Comparison of ENCODE assay signal across 11 mouse cellular contexts in the genomic region with DNA sequence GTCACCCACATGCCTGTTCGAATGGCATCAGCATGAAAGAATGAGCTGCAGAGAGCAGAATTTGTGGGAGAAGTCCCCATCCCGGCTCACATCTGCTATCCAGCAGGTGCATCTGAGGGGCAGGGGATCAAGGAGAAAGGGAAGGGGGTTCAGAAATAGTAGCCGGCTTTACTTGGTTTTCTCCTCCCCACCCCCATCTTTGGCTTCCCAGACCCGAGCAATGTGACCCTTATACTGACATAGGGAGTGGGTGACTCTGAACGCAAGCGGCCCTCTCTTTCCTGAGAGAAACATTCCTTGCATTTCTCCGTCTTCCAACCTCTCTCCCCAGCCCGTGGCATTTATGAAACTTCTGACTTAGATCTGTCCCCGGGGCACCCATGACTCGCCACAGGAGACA.
"Had no signal": no experiment of that assay in that cellular context is flagged by ENCODE, and none has a peak within 500 bp of the region (broad histone marks: within the 10 kb centered on the region; RNA-seq: fewer than 3 reads in every experiment).

No protein-coding gene starts in this region.

- H3K36me3 ChIP-seq: liver, embryonic 12.5 days; midbrain, embryonic 12.5 days; neural tube, embryonic 13.5 days had no signal

- DNase-seq: kidney, postnatal 25 days; retina, postnatal 1 day; right cerebral cortex, postnatal 14 days; thymus, postnatal 36 days had no signal

- H3K4me2 ChIP-seq: limb, embryonic 15.5 days; liver, embryonic 12.5 days; lung, embryonic 15.5 days; midbrain, embryonic 12.5 days; neural tube, embryonic 13.5 days had no signal

- H3K9ac ChIP-seq: limb, embryonic 15.5 days; liver, embryonic 12.5 days; lung, embryonic 15.5 days; midbrain, embryonic 12.5 days; neural tube, embryonic 13.5 days had no signal

- H3K27ac ChIP-seq: left cerebral cortex, adult 2 months; limb, embryonic 15.5 days; liver, embryonic 12.5 days; lung, embryonic 15.5 days; midbrain, embryonic 12.5 days; neural tube, embryonic 13.5 days had no signal

- H3K27me3 ChIP-seq: limb, embryonic 15.5 days; liver, embryonic 12.5 days; lung, embryonic 15.5 days; midbrain, embryonic 12.5 days; neural tube, embryonic 13.5 days had no signal

- ATAC-seq: liver, embryonic 12.5 days; midbrain, embryonic 16.5 days had no signal

- H3K4me3 ChIP-seq: left cerebral cortex, adult 2 months; limb, embryonic 15.5 days; liver, embryonic 12.5 days; lung, embryonic 15.5 days; midbrain, embryonic 12.5 days; neural tube, embryonic 13.5 days had no signal

- H3K9me3 ChIP-seq: limb, embryonic 15.5 days; liver, embryonic 12.5 days; lung, embryonic 15.5 days; midbrain, embryonic 12.5 days; neural tube, embryonic 13.5 days had no signal
